Mouse (Mus musculus): Measurements from ENCODE around the gene Tgoln1.

GRCm38 (mm10) chr6:72620920-72621319 is 4.1 kb upstream of the Tgoln1 start:
- no peak for TF ChIP-seq CTCF (IDR thresholded peaks at IDR 0.05)
- TF ChIP-seq POLR2A (IDR thresholded peaks at IDR 0.05; ENCODE audit: insufficient read depth, low read depth, low read length) = no peak
- no peak for TF ChIP-seq EP300 (IDR thresholded peaks at IDR 0.05; ENCODE audit: insufficient read depth, low read depth, low read length)
